Mouse (Mus musculus): ENCODE data around the gene Mfng. TPM values are rescaled to one million over a fixed set of nuclear protein-coding genes. Genes with fewer than 3 reads are reported as not detected.

Mfng gene
- polyA plus RNA-seq, 1 experiment: 78.0 TPM

DNA sequence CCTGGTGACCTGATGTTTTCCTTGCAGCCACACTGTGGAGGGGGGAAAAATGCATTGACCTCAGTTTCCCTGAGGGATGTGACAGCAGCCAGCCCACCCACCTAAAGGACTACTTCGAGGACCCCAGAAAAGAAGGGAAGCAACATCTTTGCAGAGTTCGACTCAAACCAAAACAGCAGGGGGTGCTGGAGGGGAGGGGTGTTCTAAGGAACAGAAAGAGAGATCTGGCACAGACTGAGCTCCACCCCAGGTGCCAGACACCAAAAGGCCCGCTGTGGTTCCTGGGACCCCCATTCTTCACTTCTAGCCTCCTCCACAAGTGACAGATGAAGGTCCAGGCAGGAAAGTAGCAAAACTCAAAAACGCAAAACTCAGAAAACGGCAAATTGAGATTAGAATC is 57.4 kb downstream of the Mfng start:
- H3K4me3 ChIP-seq (replicated peaks; ENCODE audit: extremely low read depth, low read depth, low read length): no peak overlapping the region
- H3K4me1 ChIP-seq (ENCODE audit: control insufficient read depth, insufficient read depth, low read length): no peaks in the 10 kb centered on the region
- 30% methylated on average over 5 of the region's 5 CpGs for WGBS
- no peak for DNase-seq
- TF ChIP-seq POLR2A (IDR thresholded peaks at IDR 0.05; ENCODE audit: borderline replicate concordance, extremely low read depth, low read depth, low read length) (no peak), CTCF (IDR thresholded peaks at IDR 0.05; ENCODE audit: insufficient read depth, low read length) (no peak)

DNA sequence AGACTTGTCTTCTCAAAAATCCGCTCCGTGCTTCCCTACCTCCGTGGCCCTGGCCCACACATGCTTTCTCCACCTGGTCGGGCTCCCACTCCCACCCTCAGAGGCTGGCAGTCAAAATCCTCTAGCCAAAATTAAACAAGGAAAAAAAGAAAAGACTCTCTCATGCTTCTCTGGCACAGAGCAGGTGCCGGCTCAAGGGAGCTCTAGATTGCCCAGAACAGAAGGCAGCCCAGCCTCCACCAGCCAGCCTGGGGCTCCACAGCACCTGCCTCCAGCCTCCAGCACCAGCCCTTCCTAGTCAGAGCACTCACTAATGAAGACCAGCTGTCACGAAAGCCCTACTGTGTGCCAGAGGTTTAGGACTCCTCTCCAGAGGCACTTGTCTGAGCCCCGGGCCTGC is 59.5 kb downstream of the Mfng start:
- TF ChIP-seq POLR2A (IDR thresholded peaks at IDR 0.05; ENCODE audit: borderline replicate concordance, extremely low read depth, low read depth, low read length) (no peak), CTCF (IDR thresholded peaks at IDR 0.05; ENCODE audit: insufficient read depth, low read length) (no peak)
- Histone ChIP-seq H3K4me3 (replicated peaks; ENCODE audit: extremely low read depth, low read depth, low read length) (no peak overlapping the region), H3K4me1 (ENCODE audit: control insufficient read depth, insufficient read depth, low read length) (no peaks in the 10 kb centered on the region)
- DNase-seq: no peak
- 77% methylated on average over 7 of the region's 7 CpGs for WGBS

DNA sequence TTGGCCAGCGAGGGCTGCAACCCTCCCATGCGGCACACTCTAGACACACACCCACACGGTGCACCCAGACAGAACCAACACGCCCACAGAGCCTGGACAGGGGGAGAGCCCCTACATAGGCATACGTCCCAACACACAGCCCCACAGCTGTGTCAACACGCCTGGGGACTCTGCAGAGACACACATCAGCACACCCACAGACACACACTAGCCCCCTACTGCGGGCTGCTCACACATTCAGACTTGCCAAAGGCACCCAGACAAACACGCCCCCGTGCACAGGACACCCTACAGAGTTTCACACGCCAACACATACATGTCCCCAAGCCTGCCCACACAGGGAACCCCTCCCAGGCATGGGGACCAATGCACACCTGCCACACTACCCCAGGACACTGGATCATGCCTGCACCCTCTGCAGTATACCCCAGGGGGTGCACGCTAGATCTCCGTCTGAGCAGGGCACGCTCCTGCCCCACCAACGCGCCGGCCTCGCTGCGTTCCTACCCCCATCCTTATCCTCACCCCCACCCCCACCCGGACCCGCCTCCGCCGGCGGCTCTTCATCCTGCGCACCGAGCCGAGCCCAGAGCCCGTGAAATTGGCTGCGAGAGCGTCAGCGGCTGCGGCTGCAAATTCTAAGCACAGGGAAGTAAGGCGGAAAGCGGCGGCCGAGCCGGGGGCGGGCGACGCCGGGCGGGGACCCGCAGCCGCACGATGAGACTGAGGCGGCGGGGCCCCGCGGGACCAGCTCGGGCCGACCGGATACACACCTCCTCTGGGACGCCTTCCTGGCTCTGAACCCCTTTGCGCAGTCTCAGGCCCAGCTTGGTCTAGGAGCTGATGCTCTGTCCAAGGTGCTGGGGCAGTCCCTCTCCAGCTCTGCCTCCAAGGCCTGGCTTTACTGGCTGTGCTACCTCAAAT is 60.7 kb downstream of the Mfng start:
- H3K4me3 ChIP-seq (replicated peaks; ENCODE audit: extremely low read depth, low read depth, low read length): no peak overlapping the region
- 8% methylated on average over 53 of the region's 53 CpGs for WGBS
- no peak for DNase-seq

DNA sequence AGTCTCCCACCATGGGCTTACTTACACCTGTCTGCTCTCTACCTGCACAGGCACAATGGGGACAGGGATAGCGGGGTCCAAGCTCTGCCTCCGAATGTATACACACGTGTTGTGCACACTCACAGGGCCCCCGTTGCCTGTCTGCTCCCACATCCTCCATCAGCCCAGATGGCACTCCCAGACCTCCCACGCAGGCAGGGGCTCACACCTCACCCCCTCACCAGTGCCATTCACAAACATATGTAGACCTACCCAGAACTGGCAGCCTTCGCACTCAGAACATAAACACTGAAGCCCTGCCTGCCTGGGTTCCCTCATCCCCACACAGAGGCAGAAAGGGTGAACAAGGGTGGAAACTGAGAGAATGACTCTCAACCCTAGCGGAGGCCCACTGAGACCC is 61.3 kb downstream of the Mfng start:
- Histone ChIP-seq H3K4me1 (ENCODE audit: control insufficient read depth, insufficient read depth, low read length) (no peaks in the 10 kb centered on the region), H3K4me3 (replicated peaks; ENCODE audit: extremely low read depth, low read depth, low read length) (no peak overlapping the region)
- WGBS: 67% methylated on average over 7 of the region's 7 CpGs
- TF ChIP-seq CTCF (IDR thresholded peaks at IDR 0.05; ENCODE audit: insufficient read depth, low read length) (no peak), POLR2A (IDR thresholded peaks at IDR 0.05; ENCODE audit: borderline replicate concordance, extremely low read depth, low read depth, low read length) (no peak)
- no peak for DNase-seq

More for the DNA sequence above, 60.7 kb downstream of the Mfng start:
- TF ChIP-seq CTCF (IDR thresholded peaks at IDR 0.05; ENCODE audit: insufficient read depth, low read length) (no peak), POLR2A (IDR thresholded peaks at IDR 0.05; ENCODE audit: borderline replicate concordance, extremely low read depth, low read depth, low read length) (no peak)
- no peaks in the 10 kb centered on the region for H3K4me1 ChIP-seq (ENCODE audit: control insufficient read depth, insufficient read depth, low read length)

DNA sequence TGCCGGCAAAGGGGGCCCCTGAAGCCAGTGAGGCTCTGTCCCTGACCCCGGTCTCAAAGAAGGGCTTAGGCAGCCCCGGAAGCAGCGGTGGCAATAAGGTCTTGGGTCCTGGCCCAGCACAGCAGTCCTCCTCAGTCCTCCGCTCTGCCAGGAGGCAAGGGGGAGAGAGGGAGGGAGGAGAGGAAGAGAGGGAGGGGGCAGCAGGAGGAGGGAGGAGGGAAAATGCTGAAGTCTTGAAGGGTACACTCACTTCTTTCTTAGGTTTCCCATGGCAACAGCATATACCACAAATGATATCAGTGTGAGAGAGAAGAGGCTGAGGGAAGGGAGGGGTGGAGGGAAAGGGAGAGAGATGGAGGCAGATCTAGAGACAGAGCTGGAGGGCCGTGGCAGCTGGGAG is 62.6 kb downstream of the Mfng start:
- no peaks in the 10 kb centered on the region for H3K4me1 ChIP-seq (ENCODE audit: control insufficient read depth, insufficient read depth, low read length)
- no peak overlapping the region for H3K4me3 ChIP-seq (replicated peaks; ENCODE audit: extremely low read depth, low read depth, low read length)
- TF ChIP-seq CTCF (IDR thresholded peaks at IDR 0.05; ENCODE audit: insufficient read depth, low read length) (no peak), POLR2A (IDR thresholded peaks at IDR 0.05; ENCODE audit: borderline replicate concordance, extremely low read depth, low read depth, low read length) (no peak)
- WGBS: 47% methylated on average over 6 of the region's 6 CpGs
- no peak for DNase-seq

DNA sequence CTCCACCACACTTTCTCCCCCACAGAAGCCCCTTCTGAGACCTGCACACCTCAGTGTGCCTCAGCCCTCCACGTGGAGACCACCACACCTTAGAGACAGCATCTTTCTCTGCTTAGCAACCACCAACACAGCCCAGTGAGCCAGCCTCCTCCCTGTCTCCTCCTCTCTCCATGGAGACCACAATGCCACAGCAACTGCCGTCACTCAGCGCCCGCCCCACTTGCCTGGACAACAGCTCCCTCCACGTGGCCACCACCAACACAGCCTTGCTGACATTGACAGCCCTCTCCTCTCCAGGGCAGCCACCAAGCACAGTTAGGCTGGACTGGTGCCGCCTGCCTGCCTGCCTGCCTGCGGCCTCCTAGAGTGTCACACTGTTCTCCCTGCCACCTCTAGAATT is 63.5 kb downstream of the Mfng start:
- H3K4me1 ChIP-seq (ENCODE audit: control insufficient read depth, insufficient read depth, low read length): no peaks in the 10 kb centered on the region
- WGBS: 44% methylated on average over 7 of the region's 7 CpGs
- TF ChIP-seq CTCF (IDR thresholded peaks at IDR 0.05; ENCODE audit: insufficient read depth, low read length): no peak
- no peak for TF ChIP-seq POLR2A (IDR thresholded peaks at IDR 0.05; ENCODE audit: borderline replicate concordance, extremely low read depth, low read depth, low read length)
- DNase-seq: no peak
- H3K4me3 ChIP-seq (replicated peaks; ENCODE audit: extremely low read depth, low read depth, low read length): no peak overlapping the region

DNA sequence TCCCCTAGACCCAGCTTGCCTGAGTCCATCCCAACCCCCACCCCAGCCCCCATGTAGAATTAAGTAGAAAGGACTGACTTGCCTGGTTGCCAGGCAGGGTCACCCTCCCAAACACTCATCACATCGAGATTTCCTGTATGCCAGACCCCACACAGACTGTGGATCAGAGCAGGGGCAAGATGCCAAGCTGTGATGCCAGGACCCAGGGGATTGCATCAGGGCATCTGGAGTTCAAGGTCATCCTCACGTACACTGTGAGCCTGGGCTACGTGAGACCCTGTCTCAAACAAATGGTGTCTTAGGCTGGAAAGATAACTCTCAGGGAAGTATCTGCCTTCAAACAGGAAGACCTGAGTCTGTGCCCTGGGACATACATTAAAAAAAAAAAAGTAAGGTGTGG is 66.6 kb downstream of the Mfng start:
- Histone ChIP-seq H3K4me3 (replicated peaks; ENCODE audit: extremely low read depth, low read depth, low read length) (no peak overlapping the region), H3K4me1 (ENCODE audit: control insufficient read depth, insufficient read depth, low read length) (no peaks in the 10 kb centered on the region)
- 30% methylated on average over 3 of the region's 3 CpGs for WGBS
- no peak for TF ChIP-seq POLR2A (IDR thresholded peaks at IDR 0.05; ENCODE audit: borderline replicate concordance, extremely low read depth, low read depth, low read length)
- DNase-seq: no peak

Other genes starting within 250 kb of the Mfng start
- gene C1qtnf6, start 242.1 kb downstream of the Mfng start, polyA plus RNA-seq (2012; rRNA removed): 22.9 and 23.0 TPM in 2 replicates
- 0.02 and 0.03 TPM in 2 replicates for gene Sstr3, start 228.8 kb downstream of the Mfng start, polyA plus RNA-seq (2012; rRNA removed)
- 145 and 187 TPM in 2 replicates for gene Rac2, start 200.7 kb downstream of the Mfng start, polyA plus RNA-seq (2012; rRNA removed)
- gene Cyth4, start 176.4 kb downstream of the Mfng start, polyA plus RNA-seq (2012; rRNA removed): 42.8 and 45.5 TPM in 2 replicates
- gene Elfn2, start 54.7 kb downstream of the Mfng start, polyA plus RNA-seq (2012; rRNA removed): 0.02 and 0.09 TPM in 2 replicates
- gene Card10, start 29.6 kb upstream of the Mfng start, polyA plus RNA-seq (2012; rRNA removed): 61.5 and 73.5 TPM in 2 replicates
- 221 and 277 TPM in 2 replicates for gene Cdc42ep1, start 69.1 kb upstream of the Mfng start, polyA plus RNA-seq (2012; rRNA removed)
- 6.0 and 7.2 TPM in 2 replicates for gene Lgals2, start 82.1 kb upstream of the Mfng start, polyA plus RNA-seq (2012; rRNA removed)
- 113 and 121 TPM in 2 replicates for gene Gga1, start 103.7 kb upstream of the Mfng start, polyA plus RNA-seq (2012; rRNA removed)
- gene Gm49510, start 126.2 kb upstream of the Mfng start, polyA plus RNA-seq (2012; rRNA removed): 0.04 TPM in 1 of 2 replicates, not detected in the other
- 77.8 and 92.6 TPM in 2 replicates for gene Sh3bp1, start 126.3 kb upstream of the Mfng start, polyA plus RNA-seq (2012; rRNA removed)
- gene Pdxp, start 140.4 kb upstream of the Mfng start, polyA plus RNA-seq (2012; rRNA removed): 3.5 and 4.2 TPM in 2 replicates
- 250 and 251 TPM in 2 replicates for gene Lgals1, start 153.2 kb upstream of the Mfng start, polyA plus RNA-seq (2012; rRNA removed)
- 15.2 and 16.4 TPM in 2 replicates for gene Nol12, start 161.5 kb upstream of the Mfng start, polyA plus RNA-seq (2012; rRNA removed)
- gene Triobp, start 174.2 kb upstream of the Mfng start, polyA plus RNA-seq (2012; rRNA removed): 49.6 and 56.3 TPM in 2 replicates

All from lung, adult 2 months (tissue).